Mouse (Mus musculus): ENCODE results near the gene Ascc3.

Ascc3 gene

GRCm38 (mm10) chr10:50592355-50593293, at the start of gene Ascc3:
Gene Ascc3, plus strand, starts transcription at chr10:50592669.
- DNase-seq: peak; percentile 95

- no peak for DNase-seq
Observed at GRCm38 (mm10) chr10:50584721-50585120, 7.7 kb upstream of the Ascc3 start.

GRCm38 (mm10) chr10:50586556-50586955, 5.9 kb upstream of the Ascc3 start:
- no peak for DNase-seq

GRCm38 (mm10) chr10:50593371-50593770, 902 bp downstream of the Ascc3 start:
- DNase-seq: no peak

- DNase-seq: no peak
Observed at GRCm38 (mm10) chr10:50595340-50595739, 2.9 kb downstream of the Ascc3 start.

- DNase-seq: no peak
Observed at GRCm38 (mm10) chr10:50604919-50605318, 12.4 kb downstream of the Ascc3 start.

GRCm38 (mm10) chr10:50613840-50614239, 21.4 kb downstream of the Ascc3 start:
- no peak for DNase-seq

GRCm38 (mm10) chr10:50625874-50626273, 33.4 kb downstream of the Ascc3 start:
- DNase-seq: no peak

GRCm38 (mm10) chr10:50639607-50640006, 47.1 kb downstream of the Ascc3 start:
- DNase-seq: no peak

- no peak for DNase-seq
Observed at GRCm38 (mm10) chr10:50650612-50651011, 58.1 kb downstream of the Ascc3 start.

GRCm38 (mm10) chr10:50653551-50653950, 61.1 kb downstream of the Ascc3 start:
- DNase-seq: no peak

GRCm38 (mm10) chr10:50657352-50657751, 64.9 kb downstream of the Ascc3 start:
- DNase-seq: peak; percentile 10

GRCm38 (mm10) chr10:50671517-50671916, 79.0 kb downstream of the Ascc3 start:
- no peak for DNase-seq

- DNase-seq: no peak
Observed at GRCm38 (mm10) chr10:50690324-50690723, 97.9 kb downstream of the Ascc3 start.

GRCm38 (mm10) chr10:50698836-50699433, 106.5 kb downstream of the Ascc3 start:
- DNase-seq: no peak

GRCm38 (mm10) chr10:50701736-50702135, 109.3 kb downstream of the Ascc3 start:
- DNase-seq: no peak

- DNase-seq: no peak
Observed at GRCm38 (mm10) chr10:50702361-50702760, 109.9 kb downstream of the Ascc3 start.

- DNase-seq: peak; percentile 60
Observed at GRCm38 (mm10) chr10:50704202-50704601, 111.7 kb downstream of the Ascc3 start.

GRCm38 (mm10) chr10:50704898-50705297, 112.4 kb downstream of the Ascc3 start:
- no peak for DNase-seq

GRCm38 (mm10) chr10:50711286-50711685, 118.8 kb downstream of the Ascc3 start:
- no peak for DNase-seq

- no peak for DNase-seq
Observed at GRCm38 (mm10) chr10:50711765-50712164, 119.3 kb downstream of the Ascc3 start.

GRCm38 (mm10) chr10:50733459-50733858, 141.0 kb downstream of the Ascc3 start:
- no peak for DNase-seq

- no peak for DNase-seq
Observed at GRCm38 (mm10) chr10:50762069-50762468, 169.6 kb downstream of the Ascc3 start.

GRCm38 (mm10) chr10:50762984-50763383, 170.5 kb downstream of the Ascc3 start:
- no peak for DNase-seq
